Mouse (Mus musculus) left cerebral cortex, adult 8-10 months (tissue): ENCODE results near the gene Akr1c18. TPM values are rescaled to one million over a fixed set of nuclear protein-coding genes. Genes with fewer than 3 reads are reported as not detected.

Experiments used
- DNase-seq, 2 experiments: peaks; one replicate each; pipeline ENCODE4 v3.0.0; 2022; ENCODE audit warnings: low spot score in 2 of 2
- total RNA-seq, 4 experiments: library from RNA; stranded (reverse); gene quantifications; 2 replicates each; pipeline ENCODE4 v1.2.4; 2022

Akr1c18 gene
- total RNA-seq, 4 experiments from 2014 or later, result 0.75 to 1.6 (median 1.2) TPM

DNA sequence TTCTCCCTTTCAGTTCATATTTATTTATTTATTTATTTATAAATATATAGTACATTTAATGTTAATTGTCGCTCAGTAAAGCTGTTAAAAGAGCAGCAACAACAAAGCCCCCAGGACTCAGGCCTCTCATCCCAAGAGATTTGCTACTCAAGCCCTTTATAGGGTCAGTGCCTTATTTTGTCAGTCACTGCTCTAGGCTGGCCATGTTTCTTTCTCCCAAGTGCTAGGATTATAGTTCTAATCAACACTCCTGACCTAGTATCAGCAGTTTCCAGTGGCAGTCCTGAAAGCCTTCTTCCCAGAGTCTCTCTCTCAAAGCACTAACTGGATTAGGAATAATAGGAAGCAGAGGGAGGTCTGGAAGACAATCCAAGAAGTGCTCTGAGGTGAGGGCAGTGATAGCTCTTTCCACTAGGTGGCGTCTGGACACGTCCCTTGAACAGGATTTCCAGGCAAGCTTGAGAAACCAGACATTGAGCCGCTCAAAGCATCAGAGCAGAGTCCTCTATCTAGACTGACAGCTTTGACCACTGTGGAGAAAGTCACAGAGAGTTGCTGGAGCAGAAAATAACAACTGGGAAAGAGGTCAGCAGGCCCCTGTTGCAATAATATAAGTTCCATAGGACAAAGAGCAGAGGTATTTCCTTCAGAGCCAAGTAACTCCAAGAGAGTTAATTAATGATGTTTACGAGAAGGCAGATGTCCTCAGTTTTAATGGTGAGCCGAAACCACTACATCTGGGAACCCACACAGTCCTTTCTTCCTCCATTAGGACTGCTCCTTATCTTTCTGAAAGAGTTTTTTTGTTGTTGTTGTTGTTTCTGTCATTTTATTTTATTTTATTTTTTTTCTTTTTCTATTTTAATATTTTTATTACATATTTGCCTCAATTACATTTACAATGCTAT lies 39.9 kb downstream of the Akr1c18 start:
- peak in 1 of 2 experiments; percentile 34 for DNase-seq

DNA sequence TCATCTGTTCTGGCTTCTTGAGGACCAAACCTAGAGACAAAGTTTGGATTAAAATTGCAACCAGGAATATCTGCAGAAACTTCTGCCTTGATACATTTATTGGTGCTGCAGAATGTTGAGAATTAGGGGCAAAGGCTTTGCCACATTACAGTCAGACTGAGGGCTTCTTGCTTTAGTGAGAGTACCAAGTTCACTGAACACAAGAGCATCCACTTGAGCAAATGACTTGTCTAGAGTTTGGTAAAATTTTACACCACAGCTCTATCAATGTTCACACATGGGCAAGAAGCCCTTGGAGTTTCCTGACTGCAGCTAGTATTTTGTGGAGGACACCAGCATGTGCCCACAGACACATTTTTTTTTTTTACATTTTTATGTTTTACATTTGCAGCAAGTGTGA lies 47.7 kb downstream of the Akr1c18 start:
- no peak for DNase-seq

DNA sequence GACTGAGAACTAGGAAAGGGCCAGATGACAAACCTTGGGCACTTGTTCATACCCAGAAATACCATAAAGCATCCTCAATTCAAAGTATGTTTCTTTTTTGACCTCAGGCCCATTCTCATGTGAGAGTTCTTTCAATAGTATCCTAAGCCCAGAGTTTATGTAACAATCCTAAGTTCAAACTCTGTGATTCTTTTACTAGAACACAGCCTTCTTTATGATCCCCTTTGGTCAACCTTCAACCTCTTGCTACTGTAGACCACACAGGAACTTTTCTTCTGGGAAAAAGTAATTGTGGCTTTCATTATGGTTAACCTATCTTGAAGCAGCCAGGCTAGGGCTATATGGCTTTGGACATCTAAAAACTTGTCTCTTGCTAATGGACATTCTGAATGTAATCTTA lies 48.8 kb downstream of the Akr1c18 start:
- no peak for DNase-seq

Other genes with a start within 250 kb of the Akr1c18 start
- gene Net1, start 232.4 kb downstream of the Akr1c18 start, total RNA-seq, result 10 to 100 TPM; 34.6 to 65.6 (median 55.6) TPM
- gene Tubal3, start 232.4 kb downstream of the Akr1c18 start, total RNA-seq, result not detected
- gene Ucn3, start 205.3 kb downstream of the Akr1c18 start, total RNA-seq, result under 1 TPM in 2 of 4 experiments, not detected in 2; 0.86 to 0.89 TPM
- 1 to 10 TPM; 1.0 to 3.8 (median 2.2) TPM for gene Akr1c14, start 101.6 kb downstream of the Akr1c18 start, total RNA-seq
- 1 to 10 TPM in 2 of 4 experiments, under 1 TPM in 1, not detected in 1; 0.59 to 1.2 (median 1.1) TPM for gene Akr1c13, start 40.5 kb upstream of the Akr1c18 start, total RNA-seq
- gene Akr1c19, start 78.0 kb upstream of the Akr1c18 start, total RNA-seq, result not detected
- gene Akr1c12, start 128.8 kb upstream of the Akr1c18 start, total RNA-seq, result not detected